Mouse (Mus musculus): ENCODE results near the gene Oas1g. TPM values are rescaled to one million over a fixed set of nuclear protein-coding genes. Genes with fewer than 3 reads are reported as not detected.
A peak's percentile ranks its signal among the peaks of the same experiment; 100 is the strongest.
"Not testable (repeated sequence)": the region's sequence is repeated elsewhere in the genome, so short reads cannot be mapped to it uniquely, and the experiment has no call there.

Gene Oas1g
- polyA plus RNA-seq, 1 experiment from 2014 or later = 1.8 TPM

DNA sequence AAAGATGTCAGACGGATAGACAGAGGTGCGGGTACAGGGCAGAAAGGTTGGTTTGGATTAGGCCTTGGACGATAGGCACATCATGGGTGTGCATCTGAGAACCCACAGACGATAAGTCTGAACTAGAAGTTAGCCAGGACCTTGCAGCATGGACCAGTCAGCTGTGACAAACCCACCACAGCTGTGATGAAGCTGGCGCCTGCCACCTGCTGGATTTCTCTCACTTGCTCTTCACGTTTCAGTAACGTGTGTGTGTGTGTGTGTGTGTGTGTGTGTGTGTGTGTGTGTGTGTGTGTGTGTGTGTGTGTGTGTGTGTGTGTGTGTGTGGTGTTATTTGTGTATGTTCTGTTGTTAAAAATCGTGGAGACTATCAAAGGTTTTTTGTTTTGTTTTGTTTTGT, 26.8 kb upstream of the Oas1g start, which contains the start of gene Oas1d:
Gene Oas1d (plus strand): TSS at position 333 of the 400 bp plus-strand sequence.
- peak; percentile 41 for DNase-seq (ENCODE audit: low spot score)
- ATAC-seq (replicated peaks; ENCODE audit: low FRiP score, low read depth) = not testable (repeated sequence)

DNA sequence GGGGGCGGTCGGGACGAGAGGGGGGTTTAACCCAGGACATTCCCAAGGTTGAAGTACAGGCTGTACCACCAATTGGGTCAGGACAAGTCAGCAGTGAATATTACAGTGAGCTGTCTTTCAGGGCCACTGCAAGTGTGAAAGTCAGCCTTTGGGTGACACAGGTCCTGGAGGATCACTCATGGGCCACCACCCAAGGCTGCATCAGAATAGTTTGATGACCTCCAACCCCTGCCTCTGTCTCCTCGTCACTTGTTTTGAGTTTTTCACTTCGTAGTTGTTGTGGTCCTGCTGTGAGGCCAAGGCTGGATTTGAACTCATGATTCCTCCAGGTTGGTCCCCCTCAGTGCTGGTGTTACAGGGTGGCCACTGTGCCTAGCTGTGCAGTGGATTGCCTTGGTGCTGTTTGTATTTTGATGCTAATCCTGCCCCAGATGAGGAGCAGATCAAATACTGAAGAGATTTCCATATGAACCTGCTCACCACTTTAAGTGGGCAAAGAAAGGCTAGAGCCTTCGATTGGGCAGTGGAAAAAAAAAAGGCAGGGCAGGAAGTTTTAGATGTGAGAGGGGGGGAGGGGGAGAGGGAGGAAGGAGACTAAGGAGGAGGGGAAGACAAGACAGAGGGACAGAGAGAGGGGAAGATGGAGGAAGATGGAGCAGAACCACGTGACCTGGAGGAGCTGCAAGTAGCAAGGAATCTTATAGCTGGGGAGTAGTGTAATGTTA, 20.9 kb upstream of the Oas1g start:
- no peak for DNase-seq (ENCODE audit: low spot score)
- Histone ChIP-seq H3K27me3 (ENCODE audit: insufficient read depth, low read length) (no peaks in the 10 kb centered on the region), H3K4me3 (replicated peaks; ENCODE audit: low read depth, low read length) (no peak overlapping the region), H3K4me2 (ENCODE audit: low read length) (no peak overlapping the region), H3K4me1 (replicated peaks; ENCODE audit: insufficient read depth, low read length) (no peaks in the 10 kb centered on the region), H3K27ac (no peak overlapping the region), H3K36me3 (ENCODE audit: insufficient read depth, low read length) (no peaks in the 10 kb centered on the region), H3K9me3 (replicated peaks; ENCODE audit: low read length) (no peaks in the 10 kb centered on the region), H3K9ac (ENCODE audit: low read depth, low read length) (no peak overlapping the region)
- WGBS = 49% methylated on average over 7 of the region's 7 CpGs
- no peak for ATAC-seq (replicated peaks; ENCODE audit: low FRiP score, low read depth)
- no peak for TF ChIP-seq CTCF (IDR thresholded peaks at IDR 0.05; ENCODE audit: low read depth)

More for the DNA sequence above, 26.8 kb upstream of the Oas1g start, which contains the start of gene Oas1d:
- H3K36me3 ChIP-seq (ENCODE audit: insufficient read depth, low read length); H3K9ac ChIP-seq (ENCODE audit: low read depth, low read length); H3K27me3 ChIP-seq (ENCODE audit: insufficient read depth, low read length); H3K4me3 ChIP-seq (replicated peaks; ENCODE audit: low read depth, low read length); H3K27ac ChIP-seq; H3K4me2 ChIP-seq (ENCODE audit: low read length); H3K4me1 ChIP-seq (replicated peaks; ENCODE audit: insufficient read depth, low read length); H3K9me3 ChIP-seq (replicated peaks; ENCODE audit: low read length): not testable (repeated sequence)
- TF ChIP-seq CTCF (IDR thresholded peaks at IDR 0.05; ENCODE audit: low read depth) = peak; percentile 53
- 37% methylated on average over 8 of the region's 8 CpGs for WGBS

DNA sequence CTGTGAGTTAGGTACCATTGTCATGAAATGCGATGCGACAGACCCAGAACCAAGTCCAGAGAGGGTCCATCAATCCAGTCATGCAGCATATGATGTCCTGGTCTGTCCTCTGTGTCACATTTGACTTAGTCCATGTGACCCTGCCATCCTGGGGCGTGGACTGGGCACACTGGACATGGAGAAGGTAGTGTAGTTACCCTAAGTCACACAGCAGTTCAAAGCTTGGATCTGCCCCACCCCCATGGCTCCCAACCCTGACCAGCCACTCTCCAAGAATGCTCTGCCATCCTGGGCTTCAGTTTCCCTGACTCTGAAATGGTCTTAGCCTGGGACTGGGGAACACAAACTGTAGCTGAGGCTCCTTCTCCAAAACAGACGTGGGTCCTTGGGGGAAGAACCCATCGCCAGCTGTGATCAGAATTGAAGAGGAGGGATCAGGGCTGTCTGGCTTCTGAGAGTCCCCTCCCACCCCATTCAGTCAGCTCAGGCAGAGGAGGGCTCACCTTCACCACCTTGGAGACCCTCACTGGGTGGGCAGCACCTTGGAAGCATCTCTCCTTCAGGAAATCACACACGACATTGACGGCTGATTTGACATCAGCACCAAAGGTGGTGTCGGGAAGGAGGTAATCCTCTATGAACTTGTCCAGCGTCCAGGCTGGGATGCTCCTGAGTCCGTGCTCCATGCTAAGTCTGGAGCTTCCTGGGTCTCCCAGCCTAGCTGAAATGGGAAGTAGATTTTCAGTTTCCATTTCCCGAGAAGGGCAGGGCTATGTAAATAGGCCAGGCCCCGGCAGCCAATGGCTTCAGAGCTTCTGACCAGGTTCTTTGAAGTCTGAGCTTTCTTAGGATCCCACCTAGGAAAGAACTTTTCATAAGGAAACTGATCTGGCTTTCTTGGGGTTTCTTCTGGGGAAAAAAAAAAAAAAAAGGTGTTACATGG, 19.6 kb upstream of the Oas1g start, which contains the start of gene Oas1a:
Gene Oas1a (minus strand): TSS at position 731 of the 943 bp plus-strand sequence.
- ATAC-seq (replicated peaks; ENCODE audit: low FRiP score, low read depth); H3K27ac ChIP-seq; H3K4me1 ChIP-seq (replicated peaks; ENCODE audit: insufficient read depth, low read length); H3K9ac ChIP-seq (ENCODE audit: low read depth, low read length); H3K36me3 ChIP-seq (ENCODE audit: insufficient read depth, low read length); H3K9me3 ChIP-seq (replicated peaks; ENCODE audit: low read length); H3K27me3 ChIP-seq (ENCODE audit: insufficient read depth, low read length): not testable (repeated sequence)
- peak; percentile 34 for DNase-seq (ENCODE audit: low spot score)
- 29% methylated on average over 9 of the region's 12 CpGs for WGBS
- H3K4me3 ChIP-seq (replicated peaks; ENCODE audit: low read depth, low read length) = peak within 1 kb of the TSS; percentile 16; the same call in 1 of the 2 replicates
- peak within 1 kb of the TSS; percentile 27; the same call in 1 of the 2 replicates for H3K4me2 ChIP-seq (ENCODE audit: low read length)

DNA sequence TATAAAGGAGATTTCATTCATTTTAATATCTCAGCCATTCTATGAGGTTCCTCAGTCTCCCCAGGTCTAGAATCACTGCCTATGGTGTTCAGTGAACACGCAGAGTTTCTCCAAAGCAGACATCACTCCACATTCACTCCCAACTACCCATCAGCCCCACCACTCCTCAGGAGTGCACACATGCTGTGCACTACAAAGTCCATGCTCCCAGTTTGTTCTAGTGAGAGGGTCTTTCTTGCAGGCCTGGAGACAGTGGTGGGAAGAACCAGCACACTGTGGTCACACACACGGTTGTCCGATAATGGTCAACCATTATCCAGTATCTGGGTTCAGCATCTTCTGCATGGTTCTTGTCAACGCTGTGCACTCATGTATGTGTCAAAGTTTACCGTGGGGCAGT, 14.6 kb upstream of the Oas1g start:
- H3K4me1 ChIP-seq (replicated peaks; ENCODE audit: insufficient read depth, low read length) = no peaks in the 10 kb centered on the region
- H3K9me3 ChIP-seq (replicated peaks; ENCODE audit: low read length) = no peaks in the 10 kb centered on the region
- H3K36me3 ChIP-seq (ENCODE audit: insufficient read depth, low read length) = no peaks in the 10 kb centered on the region
- 91% methylated on average over 5 of the region's 5 CpGs for WGBS
- DNase-seq (ENCODE audit: low spot score) (no peak), ATAC-seq (replicated peaks; ENCODE audit: low FRiP score, low read depth) (no peak)
- no peak overlapping the region for H3K4me3 ChIP-seq (replicated peaks; ENCODE audit: low read depth, low read length)
- no peaks in the 10 kb centered on the region for H3K27me3 ChIP-seq (ENCODE audit: insufficient read depth, low read length)
- H3K4me2 ChIP-seq (ENCODE audit: low read length) = no peak overlapping the region
- no peak overlapping the region for H3K27ac ChIP-seq
- no peak for TF ChIP-seq CTCF (IDR thresholded peaks at IDR 0.05; ENCODE audit: low read depth)
- no peak overlapping the region for H3K9ac ChIP-seq (ENCODE audit: low read depth, low read length)

DNA sequence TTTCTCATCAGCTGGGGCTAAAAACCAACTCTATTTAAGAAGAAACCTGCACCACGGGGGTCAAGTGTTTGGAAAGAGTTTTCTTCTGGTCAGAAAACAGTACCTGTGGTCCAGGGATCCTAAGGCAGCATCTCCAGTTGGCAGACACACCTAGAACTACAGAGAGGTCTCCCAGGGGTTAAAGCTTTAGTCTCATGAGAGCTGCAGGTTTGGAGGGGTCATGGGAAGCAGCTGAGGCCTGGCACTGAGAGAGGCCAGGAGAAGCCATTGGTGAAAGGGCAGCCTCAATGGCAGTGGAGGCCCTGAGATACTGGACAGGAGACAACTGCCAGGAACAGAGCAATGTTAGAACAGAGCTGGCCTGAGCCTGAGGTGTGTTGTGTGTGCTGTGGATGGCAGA, 13.3 kb upstream of the Oas1g start:
- no peak overlapping the region for H3K4me2 ChIP-seq (ENCODE audit: low read length)
- DNase-seq (ENCODE audit: low spot score) = no peak
- H3K36me3 ChIP-seq (ENCODE audit: insufficient read depth, low read length) = no peaks in the 10 kb centered on the region
- no peak overlapping the region for H3K9ac ChIP-seq (ENCODE audit: low read depth, low read length)
- no peaks in the 10 kb centered on the region for H3K4me1 ChIP-seq (replicated peaks; ENCODE audit: insufficient read depth, low read length)
- ATAC-seq (replicated peaks; ENCODE audit: low FRiP score, low read depth) = no peak
- 65% methylated on average over 1 of the region's 1 CpGs for WGBS
- TF ChIP-seq CTCF (IDR thresholded peaks at IDR 0.05; ENCODE audit: low read depth) = no peak
- H3K27ac ChIP-seq = no peak overlapping the region
- H3K9me3 ChIP-seq (replicated peaks; ENCODE audit: low read length) = no peaks in the 10 kb centered on the region
- no peak overlapping the region for H3K4me3 ChIP-seq (replicated peaks; ENCODE audit: low read depth, low read length)
- no peaks in the 10 kb centered on the region for H3K27me3 ChIP-seq (ENCODE audit: insufficient read depth, low read length)

DNA sequence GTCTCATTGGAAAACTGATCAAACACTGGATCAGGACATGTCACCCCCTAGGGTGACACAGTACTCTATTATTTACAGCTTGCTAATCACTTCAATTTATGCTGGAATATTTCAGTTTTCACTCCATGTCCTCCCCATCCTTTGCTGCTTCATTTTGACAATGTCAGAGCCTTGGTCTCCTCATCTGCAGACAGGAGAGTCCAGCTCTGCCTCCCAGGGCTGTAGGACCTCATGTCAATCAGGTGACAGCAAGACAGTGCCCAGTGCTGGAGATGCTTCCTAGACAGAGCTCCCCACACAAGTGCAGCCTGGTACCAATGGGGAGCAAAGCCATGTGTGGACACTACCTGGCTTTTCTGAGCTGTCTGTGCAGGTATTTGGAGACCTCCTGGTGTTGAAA, 11.3 kb upstream of the Oas1g start:
- ATAC-seq (replicated peaks; ENCODE audit: low FRiP score, low read depth) (no peak), DNase-seq (ENCODE audit: low spot score) (no peak)
- Histone ChIP-seq H3K9ac (ENCODE audit: low read depth, low read length) (no peak overlapping the region), H3K4me2 (ENCODE audit: low read length) (no peak overlapping the region), H3K4me1 (replicated peaks; ENCODE audit: insufficient read depth, low read length) (no peaks in the 10 kb centered on the region), H3K27me3 (ENCODE audit: insufficient read depth, low read length) (no peaks in the 10 kb centered on the region), H3K4me3 (replicated peaks; ENCODE audit: low read depth, low read length) (no peak overlapping the region), H3K9me3 (replicated peaks; ENCODE audit: low read length) (no peaks in the 10 kb centered on the region), H3K36me3 (ENCODE audit: insufficient read depth, low read length) (no peaks in the 10 kb centered on the region), H3K27ac (no peak overlapping the region)
- no peak for TF ChIP-seq CTCF (IDR thresholded peaks at IDR 0.05; ENCODE audit: low read depth)

Data from kidney, postnatal 0 days (tissue).